Comparison of ENCODE assay signal across 8 mouse cellular contexts in genomic region chr7:67952036-67952681, GRCm38 (mm10). TPM values are rescaled to one million over a fixed set of nuclear protein-coding genes. Genes with fewer than 3 reads are reported as not detected.
A peak's percentile ranks its signal among the peaks of the same experiment; 100 is the strongest.
DNase-seq lines count a peak whose midpoint lies in the region; ATAC-seq lines count a peak whose summit lies in the region.

No protein-coding gene starts in this region.

- ATAC-seq in intestine, embryonic 16.5 days = peak; percentile 60
- peak; percentile 47 for ATAC-seq in midbrain, embryonic 12.5 days (ENCODE audit: low FRiP score, low read depth)
- no peak for ATAC-seq in activated CD4-positive, CD25-positive, alpha-beta regulatory T cell, adult 4 months

- peak overlapping the region; percentile 86 for H3K4me3 ChIP-seq in intestine, embryonic 16.5 days (ENCODE audit: low read length)
- peak overlapping the region; percentile 78 for H3K4me3 ChIP-seq in limb, embryonic 10.5 days
- peak overlapping the region; percentile 88 for H3K4me3 ChIP-seq in midbrain, embryonic 12.5 days

- no peaks in the 10 kb centered on the region for H3K27me3 ChIP-seq in intestine, embryonic 16.5 days (replicated peaks; ENCODE audit: control insufficient read depth, insufficient read depth, low read length)
- H3K27me3 ChIP-seq in limb, embryonic 10.5 days (ENCODE audit: low read depth, poor library complexity, severe bottlenecking) = no peaks in the 10 kb centered on the region
- H3K27me3 ChIP-seq in midbrain, embryonic 12.5 days = no peaks in the 10 kb centered on the region

- DNase-seq in adipocyte (ENCODE audit: low spot score) = peak; percentile 73
- DNase-seq in embryo, embryonic 10 days (ENCODE audit: low spot score) = peak; percentile 85
- DNase-seq in gastrocnemius, postnatal 25 days = peak; percentile 77
- DNase-seq in limb, embryonic 10.5 days (ENCODE audit: low spot score) = peak; percentile 87
- peak; percentile 53 for DNase-seq in spleen, adult 12 weeks (ENCODE audit: low spot score)

- peaks cover 10% of the 10 kb centered on the region; the same call in 1 of the 2 replicates for H3K4me1 ChIP-seq in intestine, embryonic 16.5 days (ENCODE audit: control insufficient read depth, insufficient read depth, low read length)
- peaks cover 36% of the 10 kb centered on the region for H3K4me1 ChIP-seq in limb, embryonic 10.5 days
- H3K4me1 ChIP-seq in midbrain, embryonic 12.5 days = peaks cover 36% of the 10 kb centered on the region

- no peaks in the 10 kb centered on the region for H3K36me3 ChIP-seq in intestine, embryonic 16.5 days (ENCODE audit: control insufficient read depth, insufficient read depth, low read length)
- H3K36me3 ChIP-seq in limb, embryonic 10.5 days = no peaks in the 10 kb centered on the region
- no peaks in the 10 kb centered on the region for H3K36me3 ChIP-seq in midbrain, embryonic 12.5 days

- no peaks in the 10 kb centered on the region for H3K9me3 ChIP-seq in intestine, embryonic 16.5 days (ENCODE audit: control insufficient read depth, low read length)
- no peaks in the 10 kb centered on the region for H3K9me3 ChIP-seq in limb, embryonic 10.5 days (replicated peaks)
- no peaks in the 10 kb centered on the region for H3K9me3 ChIP-seq in midbrain, embryonic 12.5 days

- peak overlapping the region; percentile 99 for H3K27ac ChIP-seq in intestine, embryonic 16.5 days (ENCODE audit: low read length)
- peak overlapping the region; percentile 100 for H3K27ac ChIP-seq in limb, embryonic 10.5 days
- H3K27ac ChIP-seq in midbrain, embryonic 12.5 days (replicated peaks) = peak overlapping the region; percentile 100

- WGBS in intestine, embryonic 16.5 days = under 1% methylated on average over 79 of the region's 91 CpGs
- WGBS in limb, embryonic 10.5 days = under 1% methylated on average over 86 of the region's 91 CpGs
- under 1% methylated on average over 79 of the region's 91 CpGs for WGBS in midbrain, embryonic 12.5 days

- peak overlapping the region; percentile 92 for H3K4me2 ChIP-seq in intestine, embryonic 16.5 days (ENCODE audit: low read depth, low read length)
- peak overlapping the region; percentile 99 for H3K4me2 ChIP-seq in midbrain, embryonic 12.5 days (replicated peaks)

- H3K9ac ChIP-seq in intestine, embryonic 16.5 days (ENCODE audit: low read depth, low read length) = peak overlapping the region; percentile 97
- peak overlapping the region; percentile 97 for H3K9ac ChIP-seq in midbrain, embryonic 12.5 days (replicated peaks)

RNA-seq across cellular contexts. Expression of gene Igf1r, which starts 0.5 kb away (rescaled TPM):
- 1 to 10 TPM; 9.5 to 9.6 TPM for total RNA-seq in gastrocnemius, postnatal 25 days (2021)
- polyA plus RNA-seq in intestine, embryonic 16.5 days (2015; fragmentation: Nextera tagmentation; extraction: Ambion mirVana) = 9.5 and 10.7 TPM in 2 replicates
- 21.8 and 27.9 TPM in 2 replicates for polyA plus RNA-seq in limb, embryonic 10.5 days (2016; fragmentation: Nextera tagmentation; extraction: Ambion mirVana)
- 36.9 and 37.6 TPM in 2 replicates for polyA plus RNA-seq in midbrain, embryonic 12.5 days (2016; fragmentation: Nextera tagmentation; extraction: Ambion mirVana)
- 10 to 100 TPM; 11.3 to 19.2 TPM for polyA plus RNA-seq in activated CD4-positive, CD25-positive, alpha-beta regulatory T cell, adult 4 months (2017; shearing (Covaris generic))
